Mouse (Mus musculus) G1E (cell line): ENCODE data around the gene Gm13539.

Source experiments
- CTCF ChIP-seq: IDR thresholded peaks from 2 replicates; pipeline ENCODE4 v1.5.1; 2012; ENCODE audit warnings: low read depth, low read length, inconsistent platforms, mixed read lengths
- GATA1 ChIP-seq: IDR thresholded peaks from 2 replicates; pipeline ENCODE4 v1.6.1; 2012; ENCODE audit warnings: borderline replicate concordance, low read length, inconsistent platforms, mixed read lengths
- GATA2 ChIP-seq: IDR thresholded peaks from 2 replicates; pipeline ENCODE4 v1.6.1; 2012; ENCODE audit warnings: low read depth, low read length, inconsistent platforms, borderline replicate concordance
- POLR2AphosphoS5 ChIP-seq: IDR thresholded peaks from 2 replicates; pipeline ENCODE4 v1.6.1; 2012; ENCODE audit warnings: low read depth, low read length, inconsistent platforms; ENCODE audit not compliant: insufficient replicate concordance
- TAL1 ChIP-seq: conservative IDR thresholded peaks from 2 replicates; pipeline ENCODE4 v1.6.1; 2012; ENCODE audit warnings: low read depth, low read length, inconsistent platforms, mixed read lengths

- TF ChIP-seq CTCF (no peak), GATA1 (no peak), POLR2AphosphoS5 (no peak), TAL1 (no peak), GATA2 (no peak)
Observed at GRCm38 (mm10) chr2:25789092-25789491, 7.0 kb downstream of the Gm13539 start.
